Mouse (Mus musculus) liver, embryonic 12.5 days (tissue): ENCODE results near the gene Helz. TPM values are rescaled to one million over a fixed set of nuclear protein-coding genes. Genes with fewer than 3 reads are reported as not detected.
A peak's percentile ranks its signal among the peaks of the same experiment; 100 is the strongest.

ENCODE experiments used
- ATAC-seq: fragments of 200-750 bp; cut with Nextera tagmentation; 2 replicates; pipeline ENCODE4 v1.8.0; 2017; ENCODE audit warnings: moderate number of reproducible peaks, mild to moderate bottlenecking, moderate library complexity
- H3K27ac ChIP-seq: fragments of 300-500 bp; sonication (generic); 2 replicates; pipeline ENCODE4 v1.5.1; 2016; ENCODE audit warnings: mild to moderate bottlenecking
- H3K27me3 ChIP-seq: fragments of 300-500 bp; sonication (generic); replicated peaks from 2 replicates; pipeline ENCODE4 v1.6.1; 2016; ENCODE audit warnings: mild to moderate bottlenecking, moderate library complexity
- H3K36me3 ChIP-seq: fragments of 300-500 bp; sonication (generic); 2 replicates; pipeline ENCODE4 v1.6.1; 2016; ENCODE audit warnings: mild to moderate bottlenecking, moderate library complexity
- H3K4me1 ChIP-seq: fragments of 300-500 bp; sonication (generic); 2 replicates; pipeline ENCODE4 v1.6.1; 2016
- H3K4me2 ChIP-seq: fragments of 300-500 bp; sonication (generic); 2 replicates; pipeline ENCODE4 v1.6.1; 2016; ENCODE audit warnings: mild to moderate bottlenecking, moderate library complexity
- H3K4me3 ChIP-seq: fragments of 300-500 bp; sonication (generic); 2 replicates; pipeline ENCODE4 v1.5.1; 2016; ENCODE audit warnings: mild to moderate bottlenecking, moderate library complexity
- H3K9ac ChIP-seq: fragments of 300-500 bp; sonication (generic); 2 replicates; pipeline ENCODE4 v1.6.1; 2016; ENCODE audit warnings: mild to moderate bottlenecking, moderate library complexity
- H3K9me3 ChIP-seq: fragments of 300-500 bp; sonication (generic); replicated peaks from 2 replicates; pipeline ENCODE4 v1.6.1; 2016; ENCODE audit warnings: mild to moderate bottlenecking, moderate library complexity
- WGBS: fragments of 180-500 bp; shearing (Covaris S2); methylation state at CpG from one replicate; pipeline ENCODE4 v1.1.7; 2016; ENCODE audit not compliant: insufficient replicate concordance; 5-methylcytosine and 5-hydroxymethylcytosine counted together
- polyA plus RNA-seq: library from polyadenylated mRNA; unstranded; fragments of >200 nt; fragmentation: Nextera tagmentation; extraction: Ambion mirVana; gene quantifications from 2 replicates; pipeline ENCODE4 v1.2.1, GENCODE M21; 2016

Gene Helz
- polyA plus RNA-seq, 1 experiment from 2014 or later, result 10.6 TPM

DNA sequence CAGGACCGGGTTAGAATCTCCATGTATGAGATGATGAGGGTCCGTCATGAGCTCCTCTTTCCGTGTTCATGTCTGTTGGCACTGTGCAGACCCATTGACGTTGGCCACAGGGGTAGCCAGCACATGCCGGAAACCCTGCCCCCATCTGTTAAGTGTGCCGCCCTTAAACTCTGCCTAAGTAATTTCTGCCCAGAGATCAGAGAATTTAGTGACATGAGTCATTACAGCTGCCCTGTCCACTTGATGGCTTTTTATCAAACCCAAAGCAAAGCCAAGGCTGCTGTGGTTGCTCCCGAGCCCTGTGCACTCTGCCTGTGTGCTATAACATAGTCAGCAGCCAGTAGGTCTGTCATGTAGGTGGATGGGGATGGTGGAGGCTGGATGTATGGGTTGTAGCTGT lies 83.4 kb downstream of the Helz start:
- Histone ChIP-seq H3K27me3 (no peaks in the 10 kb centered on the region), H3K27ac (no peak overlapping the region), H3K4me2 (no peak overlapping the region), H3K9me3 (no peaks in the 10 kb centered on the region), H3K4me1 (no peaks in the 10 kb centered on the region), H3K9ac (no peak overlapping the region), H3K4me3 (no peak overlapping the region), H3K36me3 (peaks cover 72% of the 10 kb centered on the region)
- no peak for ATAC-seq
- WGBS, result 82% methylated on average over 7 of the region's 7 CpGs

DNA sequence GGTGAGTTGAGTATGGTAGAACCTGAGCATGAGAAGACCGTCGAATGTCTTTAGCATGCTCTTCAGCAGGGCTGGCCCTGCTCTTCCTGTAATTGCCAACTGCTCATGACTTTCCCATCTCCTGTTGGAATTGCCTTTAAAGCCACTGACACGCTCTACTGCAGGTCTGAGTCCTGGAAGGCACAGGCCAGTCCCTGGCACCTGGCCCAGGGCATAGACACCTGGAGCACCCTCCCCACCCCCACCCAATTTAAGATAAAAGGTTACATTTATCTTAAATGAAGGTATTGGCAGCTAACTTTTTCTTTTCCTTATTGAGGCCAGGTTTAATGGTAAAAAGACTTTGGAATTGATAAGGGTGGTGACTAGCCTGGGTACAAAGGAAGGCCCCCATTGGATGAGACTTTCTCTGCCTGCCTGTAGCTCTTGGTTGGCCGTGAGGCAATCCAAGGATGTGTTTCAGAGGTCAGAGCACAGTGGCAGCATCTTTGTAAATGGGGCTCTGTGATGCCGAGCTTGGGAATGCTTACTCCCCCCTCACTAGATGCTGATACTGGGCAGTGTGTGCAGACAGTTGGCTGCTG lies 85.9 kb downstream of the Helz start:
- H3K4me3 ChIP-seq, result no peak overlapping the region
- peaks cover 76% of the 10 kb centered on the region for H3K36me3 ChIP-seq
- no peaks in the 10 kb centered on the region for H3K27me3 ChIP-seq
- WGBS, result 76% methylated on average over 5 of the region's 5 CpGs
- no peak overlapping the region for H3K27ac ChIP-seq
- no peaks in the 10 kb centered on the region for H3K9me3 ChIP-seq
- no peaks in the 10 kb centered on the region for H3K4me1 ChIP-seq
- no peak overlapping the region for H3K9ac ChIP-seq
- no peak for ATAC-seq
- H3K4me2 ChIP-seq, result no peak overlapping the region

DNA sequence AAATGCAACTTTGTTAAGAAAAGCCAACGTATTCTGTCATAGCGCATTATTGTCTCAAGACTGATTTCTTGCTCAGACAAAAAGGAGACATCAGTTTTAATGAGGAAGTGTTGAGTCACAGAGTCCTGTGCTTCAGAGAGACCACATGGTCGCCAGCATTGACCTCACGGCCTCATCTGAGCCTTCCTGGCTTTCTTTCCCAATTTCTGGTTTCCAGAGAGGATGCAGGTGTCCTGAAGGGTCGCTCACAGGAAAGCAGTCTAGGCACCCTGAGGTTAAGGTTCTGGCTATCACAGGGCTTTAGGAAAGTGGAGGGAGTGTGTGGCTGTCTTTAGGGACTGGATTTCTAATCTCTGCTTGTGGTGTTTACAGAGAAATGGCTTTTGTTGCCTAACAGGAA lies 90.4 kb downstream of the Helz start:
- Histone ChIP-seq H3K27me3 (no peaks in the 10 kb centered on the region), H3K9me3 (no peaks in the 10 kb centered on the region), H3K4me1 (no peaks in the 10 kb centered on the region), H3K9ac (no peak overlapping the region), H3K36me3 (peaks cover 72% of the 10 kb centered on the region), H3K4me3 (no peak overlapping the region), H3K27ac (no peak overlapping the region), H3K4me2 (no peak overlapping the region)
- no peak for ATAC-seq
- WGBS, result 73% methylated on average over 5 of the region's 5 CpGs

DNA sequence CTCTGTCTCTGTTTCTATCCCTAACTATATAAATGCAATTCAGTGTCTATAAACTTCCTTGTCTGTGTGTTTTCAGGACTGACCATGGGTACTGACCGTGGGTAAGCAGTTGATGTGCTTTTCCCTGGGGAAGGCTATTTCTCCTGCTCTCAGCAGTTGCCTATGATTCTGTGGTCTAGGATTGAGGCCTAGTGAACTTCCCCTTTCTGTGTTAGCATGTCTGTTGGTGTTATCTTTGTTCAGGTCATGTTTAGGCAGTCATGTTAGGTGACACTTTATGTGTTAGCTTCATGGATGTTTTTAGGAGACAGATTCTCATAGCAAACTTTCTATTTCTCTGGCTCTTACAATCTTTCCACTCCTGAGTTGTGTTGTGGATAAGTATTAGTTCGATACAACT lies 91.9 kb downstream of the Helz start:
- Histone ChIP-seq H3K36me3 (peaks cover 73% of the 10 kb centered on the region), H3K27me3 (no peaks in the 10 kb centered on the region), H3K4me3 (no peak overlapping the region), H3K9me3 (no peaks in the 10 kb centered on the region), H3K4me2 (no peak overlapping the region), H3K9ac (no peak overlapping the region), H3K4me1 (no peaks in the 10 kb centered on the region), H3K27ac (no peak overlapping the region)
- no peak for ATAC-seq
- 64% methylated on average over 2 of the region's 2 CpGs for WGBS

DNA sequence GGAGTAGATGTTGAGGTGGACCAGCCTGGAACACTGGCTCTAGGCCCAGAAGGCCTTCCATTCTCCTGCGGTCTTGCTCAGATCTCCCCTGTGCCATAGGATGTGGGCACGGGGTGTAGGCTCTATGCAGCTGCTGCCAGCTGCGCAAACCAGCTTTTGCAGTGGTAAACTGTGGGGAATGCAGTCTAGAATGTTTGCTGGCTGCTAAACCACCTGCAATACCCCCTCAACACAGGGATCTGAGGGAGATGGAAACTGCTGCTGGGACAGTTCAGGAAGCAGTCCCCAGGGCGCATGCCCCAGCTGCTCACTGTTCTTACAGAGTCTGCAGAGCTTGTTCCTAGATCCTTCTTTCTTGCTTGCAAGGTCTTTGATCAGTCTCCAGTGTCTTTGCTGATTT lies 96.7 kb downstream of the Helz start:
- H3K4me2 ChIP-seq, result no peak overlapping the region
- H3K4me3 ChIP-seq, result no peak overlapping the region
- ATAC-seq, result no peak
- WGBS, result 92% methylated on average over 4 of the region's 4 CpGs
- H3K9ac ChIP-seq, result no peak overlapping the region
- H3K9me3 ChIP-seq, result no peaks in the 10 kb centered on the region
- H3K4me1 ChIP-seq, result 0 out of 2 replicates have a peak, but pooled peaks cover 5% of the 10 kb centered on the region
- no peaks in the 10 kb centered on the region for H3K27me3 ChIP-seq
- H3K36me3 ChIP-seq, result peaks cover 74% of the 10 kb centered on the region
- no peak overlapping the region for H3K27ac ChIP-seq

DNA sequence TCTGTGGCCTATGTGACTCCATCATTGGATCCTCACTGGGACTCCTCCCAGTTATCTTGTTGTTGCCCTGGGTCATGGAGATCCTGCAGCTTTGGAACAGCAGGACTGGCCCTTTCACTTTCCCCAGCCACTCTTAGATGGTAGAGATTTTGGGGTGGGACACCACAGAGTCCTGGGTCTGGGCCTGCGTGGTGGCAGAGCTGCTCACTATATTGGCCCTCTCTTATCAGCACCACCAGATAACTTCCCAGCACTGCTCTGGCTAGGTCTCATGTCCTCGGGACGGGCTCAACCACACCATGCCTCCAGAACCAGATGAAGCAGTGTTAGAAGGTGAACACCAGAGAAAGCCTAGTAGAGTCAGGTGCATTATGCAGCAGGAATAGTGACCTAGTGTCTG lies 99.6 kb downstream of the Helz start:
- ATAC-seq, result peak; percentile 68
- Histone ChIP-seq H3K4me2 (no peak overlapping the region), H3K36me3 (peaks cover 86% of the 10 kb centered on the region), H3K27me3 (no peaks in the 10 kb centered on the region), H3K9me3 (no peaks in the 10 kb centered on the region), H3K4me3 (no peak overlapping the region), H3K9ac (no peak overlapping the region), H3K27ac (no peak overlapping the region), H3K4me1 (0 out of 2 replicates have a peak, but pooled peaks cover 5% of the 10 kb centered on the region)
- WGBS, result 37% methylated on average over 3 of the region's 3 CpGs

DNA sequence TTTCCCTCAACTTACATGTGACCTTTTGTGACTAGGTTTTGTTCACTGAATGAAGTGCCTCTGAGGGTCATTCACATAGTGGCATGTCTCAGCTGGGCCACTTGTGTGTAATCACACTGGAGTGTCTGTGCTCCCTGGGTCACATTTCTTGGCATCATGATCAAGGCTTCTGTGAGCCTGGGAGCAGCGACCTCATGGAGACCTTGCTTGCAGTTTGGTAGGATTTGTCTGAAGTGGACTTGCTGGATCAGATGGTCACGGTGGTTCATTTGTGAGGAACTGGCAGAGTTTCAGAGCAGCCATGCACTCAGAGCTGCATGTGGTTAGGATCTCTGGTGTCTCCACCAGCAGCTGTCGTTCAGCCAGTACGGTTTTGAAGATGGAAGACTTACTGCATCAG lies 100.9 kb downstream of the Helz start:
- ATAC-seq, result no peak
- Histone ChIP-seq H3K27ac (no peak overlapping the region), H3K9ac (no peak overlapping the region), H3K9me3 (no peaks in the 10 kb centered on the region), H3K27me3 (no peaks in the 10 kb centered on the region), H3K36me3 (peaks cover 83% of the 10 kb centered on the region), H3K4me1 (0 out of 2 replicates have a peak, but pooled peaks cover 5% of the 10 kb centered on the region), H3K4me2 (no peak overlapping the region), H3K4me3 (no peak overlapping the region)
- 85% methylated on average over 4 of the region's 4 CpGs for whole genome bisulfite sequencing

DNA sequence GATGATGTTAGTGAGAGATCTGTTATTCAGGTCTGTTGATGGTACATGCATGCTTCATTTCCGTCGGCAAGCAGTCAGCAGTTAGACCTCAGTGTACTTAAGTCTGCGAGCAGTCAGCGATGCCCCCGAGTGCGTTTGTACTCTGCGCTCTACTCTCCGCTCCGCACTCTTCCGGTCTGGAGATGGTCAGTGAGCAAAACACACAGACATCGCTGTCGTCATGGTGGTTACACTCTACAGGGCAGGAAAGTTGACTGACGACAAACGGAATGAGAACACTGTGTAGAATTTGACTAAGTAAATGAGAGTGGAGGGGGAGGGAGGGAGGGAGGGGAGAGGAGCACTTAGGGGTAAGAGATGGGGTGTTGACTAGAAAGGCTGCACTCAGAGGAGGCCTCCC lies 101.7 kb downstream of the Helz start:
- no peak overlapping the region for H3K9ac ChIP-seq
- H3K36me3 ChIP-seq, result peaks cover 75% of the 10 kb centered on the region
- H3K4me1 ChIP-seq, result 0 out of 2 replicates have a peak, but pooled peaks cover 5% of the 10 kb centered on the region
- 92% methylated on average over 14 of the region's 14 CpGs for WGBS
- no peaks in the 10 kb centered on the region for H3K9me3 ChIP-seq
- no peak overlapping the region for H3K4me3 ChIP-seq
- no peaks in the 10 kb centered on the region for H3K27me3 ChIP-seq
- no peak overlapping the region for H3K27ac ChIP-seq
- no peak overlapping the region for H3K4me2 ChIP-seq
- no peak for ATAC-seq

DNA sequence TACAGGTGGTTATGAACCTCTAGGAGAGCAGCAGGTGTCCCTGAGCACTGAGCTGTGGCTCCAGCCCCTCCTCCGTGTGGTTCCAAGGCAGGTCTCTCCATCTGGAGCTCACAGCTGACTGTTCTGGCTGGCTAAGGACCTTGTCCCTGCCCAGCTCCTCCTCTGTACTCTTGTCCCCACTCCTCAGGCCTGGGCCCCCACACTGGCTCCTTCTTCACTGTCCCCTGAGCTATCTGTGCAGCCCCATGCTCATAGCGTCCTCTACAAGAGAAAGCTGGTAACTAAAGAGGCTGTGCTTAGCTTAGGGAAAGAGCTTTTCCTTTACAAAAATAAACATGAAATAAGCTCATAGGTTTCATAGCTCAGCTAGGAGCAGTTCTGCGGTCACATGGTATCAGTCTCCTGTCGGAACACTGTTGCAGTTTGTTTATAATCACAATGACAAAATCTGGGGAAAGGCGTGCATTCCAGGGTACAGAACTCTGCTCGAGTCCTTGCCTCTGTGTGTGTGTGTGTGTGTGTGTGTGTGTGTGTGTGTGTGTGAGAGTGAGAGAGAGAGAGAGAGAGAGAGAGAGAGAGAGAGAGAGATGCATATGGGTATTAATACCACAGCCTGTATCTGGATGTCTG lies 102.8 kb downstream of the Helz start:
- Histone ChIP-seq H3K27ac (no peak overlapping the region), H3K4me2 (no peak overlapping the region), H3K9ac (no peak overlapping the region), H3K9me3 (no peaks in the 10 kb centered on the region), H3K4me1 (0 out of 2 replicates have a peak, but pooled peaks cover 5% of the 10 kb centered on the region), H3K4me3 (no peak overlapping the region), H3K27me3 (no peaks in the 10 kb centered on the region), H3K36me3 (peaks cover 74% of the 10 kb centered on the region)
- WGBS, result 77% methylated on average over 6 of the region's 6 CpGs
- ATAC-seq, result no peak

DNA sequence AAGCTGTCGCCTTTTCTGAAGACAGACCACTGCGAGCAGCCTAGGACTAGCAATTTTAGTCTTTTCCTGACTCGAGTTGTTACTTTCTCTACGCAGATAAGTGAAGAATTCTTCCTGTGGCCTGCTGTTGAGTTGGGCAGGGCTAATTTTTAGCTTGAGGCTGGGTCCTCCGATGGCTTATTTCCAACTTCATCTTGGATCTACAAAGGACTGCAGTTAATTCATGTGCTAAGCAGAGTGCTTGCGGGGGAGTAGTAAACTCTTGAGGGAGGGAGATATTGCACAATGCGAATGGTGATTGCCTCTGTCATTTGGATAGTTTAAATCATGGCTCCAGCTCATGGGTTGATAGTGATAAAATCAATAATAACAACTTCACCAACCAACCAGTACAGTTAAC lies 103.7 kb downstream of the Helz start:
- Histone ChIP-seq H3K4me2 (no peak overlapping the region), H3K4me1 (0 out of 2 replicates have a peak, but pooled peaks cover 5% of the 10 kb centered on the region), H3K9me3 (no peaks in the 10 kb centered on the region), H3K36me3 (peaks cover 74% of the 10 kb centered on the region), H3K4me3 (no peak overlapping the region), H3K27ac (no peak overlapping the region), H3K27me3 (no peaks in the 10 kb centered on the region), H3K9ac (no peak overlapping the region)
- 78% methylated on average over 7 of the region's 7 CpGs for WGBS
- ATAC-seq, result no peak

DNA sequence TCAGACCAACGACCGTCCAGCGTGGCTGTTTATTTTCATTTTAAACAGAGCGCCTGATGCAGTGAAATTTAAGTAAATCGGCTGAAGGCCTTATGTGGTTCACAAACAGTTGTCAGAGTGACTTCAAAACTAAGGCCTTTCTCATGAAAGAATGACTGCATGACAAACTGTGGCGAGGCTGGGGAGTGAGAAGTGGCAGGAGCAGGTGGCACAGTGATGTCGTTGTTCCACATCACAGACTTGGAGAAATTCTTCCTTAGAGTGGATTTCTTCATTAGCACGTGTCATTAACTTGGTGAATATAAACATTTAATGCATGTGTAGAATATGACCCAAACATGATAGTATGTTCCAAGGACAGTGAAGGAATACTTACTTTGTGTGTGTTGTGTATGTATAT lies 104.4 kb downstream of the Helz start:
- H3K9me3 ChIP-seq, result no peaks in the 10 kb centered on the region
- no peak overlapping the region for H3K4me2 ChIP-seq
- no peak overlapping the region for H3K9ac ChIP-seq
- no peaks in the 10 kb centered on the region for H3K27me3 ChIP-seq
- 0 out of 2 replicates have a peak, but pooled peaks cover 4% of the 10 kb centered on the region for H3K4me1 ChIP-seq
- peaks cover 72% of the 10 kb centered on the region for H3K36me3 ChIP-seq
- H3K4me3 ChIP-seq, result no peak overlapping the region
- ATAC-seq, result no peak
- no peak overlapping the region for H3K27ac ChIP-seq
- WGBS, result 84% methylated on average over 8 of the region's 8 CpGs

DNA sequence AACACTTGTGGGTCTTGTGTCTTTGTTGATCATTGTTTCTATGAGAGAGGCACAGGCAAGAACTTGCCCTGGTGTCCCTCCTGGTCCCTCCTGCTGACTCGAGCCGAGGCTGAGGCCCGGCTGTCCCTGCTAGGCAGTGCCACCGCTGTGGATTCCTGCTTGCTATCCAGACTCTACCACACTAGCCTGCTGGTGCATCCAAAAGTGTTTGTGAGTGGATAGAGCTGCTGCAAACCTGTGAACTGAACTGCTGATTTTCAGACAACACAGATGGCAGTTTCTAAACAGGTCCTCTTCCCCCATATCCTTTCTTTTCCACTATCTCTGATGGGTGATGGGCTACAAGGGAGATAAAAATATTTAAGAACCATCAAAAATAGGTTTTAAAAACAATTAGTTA lies 107.8 kb downstream of the Helz start:
- Histone ChIP-seq H3K36me3 (peaks cover 68% of the 10 kb centered on the region), H3K9ac (no peak overlapping the region), H3K4me3 (no peak overlapping the region), H3K9me3 (no peaks in the 10 kb centered on the region), H3K27me3 (no peaks in the 10 kb centered on the region), H3K27ac (no peak overlapping the region), H3K4me2 (no peak overlapping the region), H3K4me1 (no peaks in the 10 kb centered on the region)
- WGBS, result 80% methylated on average over 4 of the region's 4 CpGs
- ATAC-seq, result no peak

DNA sequence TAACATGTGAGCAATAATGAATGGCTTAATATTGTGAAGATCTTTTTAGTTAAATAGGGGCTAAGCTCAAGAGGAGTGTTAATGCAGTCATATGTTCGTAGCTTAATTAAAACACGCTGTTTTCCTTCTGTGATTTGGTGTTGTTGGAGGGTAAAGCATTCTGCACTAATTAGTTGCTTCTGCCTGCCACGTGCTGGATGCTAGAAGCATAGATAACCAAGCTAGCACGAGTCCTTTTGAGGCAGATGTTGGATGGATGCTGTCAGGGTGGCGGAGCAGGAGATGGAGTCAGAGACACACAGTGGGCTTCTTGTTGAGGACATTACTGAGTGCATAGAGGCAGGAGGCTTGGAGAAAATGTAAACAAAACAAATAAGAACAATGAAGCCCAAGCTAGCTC lies 109.4 kb downstream of the Helz start:
- no peak for ATAC-seq
- Histone ChIP-seq H3K4me1 (no peaks in the 10 kb centered on the region), H3K9ac (no peak overlapping the region), H3K27me3 (no peaks in the 10 kb centered on the region), H3K9me3 (no peaks in the 10 kb centered on the region), H3K27ac (no peak overlapping the region), H3K36me3 (peaks cover 70% of the 10 kb centered on the region), H3K4me3 (no peak overlapping the region), H3K4me2 (no peak overlapping the region)
- WGBS, result 77% methylated on average over 5 of the region's 5 CpGs
